Mouse (Mus musculus) effector memory CD4-positive, alpha-beta T cell, adult 5 months (primary cell): Measurements from ENCODE around the gene Gm21149. TPM values are rescaled to one million over a fixed set of nuclear protein-coding genes. Genes with fewer than 3 reads are reported as not detected.

ENCODE experiments used
- polyA plus RNA-seq: library from polyadenylated mRNA; unstranded; fragments of 100-300 nt; shearing (Covaris generic); gene quantifications from one replicate; pipeline ENCODE4 v1.2.1, GENCODE M21; 2017

Gene Gm21149
- polyA plus RNA-seq = not detected

DNA sequence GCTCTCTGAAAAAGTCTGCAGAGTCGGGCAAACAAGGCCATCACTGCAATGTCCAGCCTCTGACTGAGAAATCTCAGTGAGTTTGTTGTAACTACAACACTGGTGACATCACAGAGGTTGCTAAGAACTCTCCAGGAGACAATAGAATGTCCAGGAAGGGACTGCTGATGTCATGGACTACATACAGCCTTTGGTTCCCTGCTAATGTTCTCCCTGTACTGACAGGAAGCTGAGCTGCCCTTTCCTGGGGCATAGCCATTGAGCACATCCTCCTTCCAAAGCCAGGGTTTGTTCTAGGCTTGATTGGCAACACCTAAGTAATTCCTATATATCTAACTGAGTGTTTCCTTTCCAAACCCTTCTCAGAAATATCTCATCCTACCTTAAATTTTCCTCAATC is at the start of gene Gm21149:
Gene Gm21149 (minus strand): TSS at position 101 of the 400 bp plus-strand sequence.

Other genes with a start within 250 kb of the Gm21149 start
- not detected for gene Gm21190, start 52.7 kb upstream of the Gm21149 start, polyA plus RNA-seq
- not detected for gene Gm21083, start 100.8 kb upstream of the Gm21149 start, polyA plus RNA-seq
- not detected for gene Speer4d, start 142.5 kb upstream of the Gm21149 start, polyA plus RNA-seq
- not detected for gene 4930572O03Rik, start 180.5 kb upstream of the Gm21149 start, polyA plus RNA-seq
- not detected for gene Speer4c, start 237.7 kb upstream of the Gm21149 start, polyA plus RNA-seq